Mouse (Mus musculus) erythroblast, embryonic 14.5 days (primary cell): ENCODE measurements at regions not wholly inside any gene's neighbourhood (a gene's known extent, or its start where the extent isn't known, plus 50 kb on each side); places are given as distances from the start of the nearest gene placed in this dataset.
"Not testable (repeated sequence)": the region's sequence is repeated elsewhere in the genome, so short reads cannot be mapped to it uniquely, and the experiment has no call there.

Experiments
- H3K27me3 ChIP-seq: 2 replicates; pipeline ENCODE4 v1.6.1; 2012; ENCODE audit warnings: inconsistent platforms; ENCODE audit not compliant: control insufficient read depth
- H3K36me3 ChIP-seq: 2 replicates; pipeline ENCODE4 v1.6.1; 2012; ENCODE audit warnings: mild to moderate bottlenecking, inconsistent platforms; ENCODE audit not compliant: control insufficient read depth
- H3K4me1 ChIP-seq: 2 replicates; pipeline ENCODE4 v1.6.1; 2012; ENCODE audit warnings: inconsistent platforms; ENCODE audit not compliant: control insufficient read depth
- H3K4me3 ChIP-seq: replicated peaks from 2 replicates; pipeline ENCODE3; 2012; ENCODE audit warnings: moderate library complexity, mild to moderate bottlenecking, inconsistent platforms
- H3K9me3 ChIP-seq: 2 replicates; pipeline ENCODE4 v1.6.1; 2012; ENCODE audit warnings: low read length, inconsistent platforms, mixed read lengths; ENCODE audit not compliant: control insufficient read depth
- GATA1 ChIP-seq: IDR thresholded peaks from 2 replicates; pipeline ENCODE4 v1.6.1; 2012; ENCODE audit warnings: low read length, inconsistent platforms, mixed read lengths
- TAL1 ChIP-seq: IDR thresholded peaks from 3 replicates; pipeline ENCODE4 v1.6.1; 2012; ENCODE audit warnings: low read length, inconsistent platforms, mixed read lengths

- no peak overlapping the region for H3K4me3 ChIP-seq
- no peaks in the 10 kb centered on the region for H3K27me3 ChIP-seq
- H3K9me3 ChIP-seq, result peaks cover 75% of the 10 kb centered on the region
- TF ChIP-seq GATA1 (no peak), TAL1 (no peak)
- H3K36me3 ChIP-seq, result no peaks in the 10 kb centered on the region
- no peaks in the 10 kb centered on the region for H3K4me1 ChIP-seq
Measured at GRCm38 (mm10) chr17:3006662-3007061, 108.1 kb upstream of the Scaf8 start.

GRCm38 (mm10) chr17:3007234-3007633 is 107.5 kb upstream of the Scaf8 start:
- Histone ChIP-seq H3K9me3 (peaks cover 77% of the 10 kb centered on the region), H3K36me3 (no peaks in the 10 kb centered on the region), H3K27me3 (no peaks in the 10 kb centered on the region), H3K4me3 (no peak overlapping the region), H3K4me1 (no peaks in the 10 kb centered on the region)
- no peak for TF ChIP-seq GATA1
- TF ChIP-seq TAL1, result no peak

GRCm38 (mm10) chr17:3009939-3010338 is 104.8 kb upstream of the Scaf8 start:
- H3K27me3 ChIP-seq, result no peaks in the 10 kb centered on the region
- H3K4me1 ChIP-seq, result no peaks in the 10 kb centered on the region
- peaks cover 93% of the 10 kb centered on the region for H3K9me3 ChIP-seq
- H3K4me3 ChIP-seq, result no peak overlapping the region
- H3K36me3 ChIP-seq, result no peaks in the 10 kb centered on the region
- TF ChIP-seq GATA1, result no peak
- no peak for TF ChIP-seq TAL1

GRCm38 (mm10) chr17:3012045-3012444 is 102.7 kb upstream of the Scaf8 start:
- no peak for TF ChIP-seq TAL1
- no peak for TF ChIP-seq GATA1
- Histone ChIP-seq H3K27me3 (no peaks in the 10 kb centered on the region), H3K4me1 (no peaks in the 10 kb centered on the region), H3K9me3 (peaks cover 98% of the 10 kb centered on the region), H3K4me3 (no peak overlapping the region), H3K36me3 (no peaks in the 10 kb centered on the region)

GRCm38 (mm10) chr17:3019631-3020391 is 95.0 kb upstream of the Scaf8 start:
- peaks cover 94% of the 10 kb centered on the region for H3K9me3 ChIP-seq

GRCm38 (mm10) chr17:3020406-3020805 is 94.4 kb upstream of the Scaf8 start:
- Histone ChIP-seq H3K36me3 (no peaks in the 10 kb centered on the region), H3K4me3 (no peak overlapping the region), H3K9me3 (peaks cover 94% of the 10 kb centered on the region), H3K27me3 (no peaks in the 10 kb centered on the region), H3K4me1 (no peaks in the 10 kb centered on the region)
- TF ChIP-seq GATA1, result no peak
- no peak for TF ChIP-seq TAL1

More at GRCm38 (mm10) chr17:3019631-3020391, 95.0 kb upstream of the Scaf8 start:
- Histone ChIP-seq H3K36me3 (no peaks in the 10 kb centered on the region), H3K4me1 (no peaks in the 10 kb centered on the region), H3K27me3 (no peaks in the 10 kb centered on the region), H3K4me3 (no peak overlapping the region)
- TF ChIP-seq GATA1 (no peak), TAL1 (no peak)

- peaks cover 92% of the 10 kb centered on the region for H3K9me3 ChIP-seq
Measured at GRCm38 (mm10) chr17:3022245-3022935, 92.4 kb upstream of the Scaf8 start.

GRCm38 (mm10) chr17:3022936-3023247 is 91.9 kb upstream of the Scaf8 start:
- H3K4me1 ChIP-seq, H3K27me3 ChIP-seq, H3K4me3 ChIP-seq, H3K36me3 ChIP-seq: not testable (repeated sequence)
- peaks cover 92% of the 10 kb centered on the region for H3K9me3 ChIP-seq

More at GRCm38 (mm10) chr17:3022245-3022935, 92.4 kb upstream of the Scaf8 start:
- H3K4me3 ChIP-seq, result no peak overlapping the region
- no peaks in the 10 kb centered on the region for H3K36me3 ChIP-seq
- TF ChIP-seq GATA1, result no peak
- no peak for TF ChIP-seq TAL1
- no peaks in the 10 kb centered on the region for H3K27me3 ChIP-seq
- no peaks in the 10 kb centered on the region for H3K4me1 ChIP-seq

GRCm38 (mm10) chr17:3023426-3023825 is 91.3 kb upstream of the Scaf8 start:
- no peaks in the 10 kb centered on the region for H3K27me3 ChIP-seq
- peaks cover 92% of the 10 kb centered on the region for H3K9me3 ChIP-seq
- no peak for TF ChIP-seq GATA1
- no peak for TF ChIP-seq TAL1
- no peaks in the 10 kb centered on the region for H3K4me1 ChIP-seq
- H3K4me3 ChIP-seq, result no peak overlapping the region
- H3K36me3 ChIP-seq, result no peaks in the 10 kb centered on the region

GRCm38 (mm10) chr17:3026859-3027258 is 87.9 kb upstream of the Scaf8 start:
- H3K27me3 ChIP-seq, H3K4me3 ChIP-seq, H3K4me1 ChIP-seq, H3K36me3 ChIP-seq: not testable (repeated sequence)
- H3K9me3 ChIP-seq, result peaks cover 92% of the 10 kb centered on the region
